Mouse (Mus musculus) left cerebral cortex, postnatal 4 days (tissue): Measurements from ENCODE around the gene Espn. TPM values are rescaled to one million over a fixed set of nuclear protein-coding genes. Genes with fewer than 3 reads are reported as not detected.

ENCODE experiments used
- DNase-seq: peaks from one replicate; pipeline ENCODE4 v3.0.0-alpha.2; 2022
- intact Hi-C: fragments of 180-260 bp; cut with DNase I; formaldehyde crosslinking; loops from one replicate; pipeline ENCODE4 v1.15.1; 2025
- total RNA-seq, 2 experiments: library from RNA; stranded (reverse); gene quantifications; 2 replicates each; pipeline ENCODE4 v1.2.3; 2021

Gene Espn
- total RNA-seq, 2 experiments from 2014 or later = 0.46 TPM; not detected in 1

GRCm38 (mm10) chr4:152128784-152129183 is 23.4 kb downstream of the Espn start:
- intact Hi-C loops = no loop called here
- no peak for DNase-seq

GRCm38 (mm10) chr4:152127884-152128283 is 24.3 kb downstream of the Espn start:
- no peak for DNase-seq
- intact Hi-C loops = no loop called here

- intact Hi-C loops = no loop called here
- no peak for DNase-seq
Observed at GRCm38 (mm10) chr4:152126026-152126920, 25.9 kb downstream of the Espn start.

- intact Hi-C loops = no loop called here
- no peak for DNase-seq
Observed at GRCm38 (mm10) chr4:152125161-152126025, 26.8 kb downstream of the Espn start.

GRCm38 (mm10) chr4:152124361-152124961 is 27.7 kb downstream of the Espn start:
- intact Hi-C loops = no loop called here

GRCm38 (mm10) chr4:152121183-152121505 is 31.0 kb downstream of the Espn start:
- intact Hi-C loops = no loop called here
- no peak for DNase-seq

More at GRCm38 (mm10) chr4:152124361-152124961, 27.7 kb downstream of the Espn start:
- no peak for DNase-seq

GRCm38 (mm10) chr4:152120311-152121182 is 31.6 kb downstream of the Espn start:
- DNase-seq = no peak
- intact Hi-C loops = no loop called here

- intact Hi-C loops = no loop called here
- DNase-seq = peak; percentile 58
Observed at GRCm38 (mm10) chr4:152119396-152120292, 32.5 kb downstream of the Espn start.

GRCm38 (mm10) chr4:152117538-152117937 is 34.6 kb downstream of the Espn start:
- no peak for DNase-seq
- intact Hi-C loops = no loop called here

- intact Hi-C loops = no loop called here
- no peak for DNase-seq
Observed at GRCm38 (mm10) chr4:152115921-152116612, 36.1 kb downstream of the Espn start, which contains the start of gene Tnfrsf25. Gene Tnfrsf25, plus strand, starts transcription at chr4:152115934.

- DNase-seq = no peak
- intact Hi-C loops = no loop called here
Observed at GRCm38 (mm10) chr4:152114080-152114479, 38.1 kb downstream of the Espn start.

GRCm38 (mm10) chr4:152112329-152112728 is 39.8 kb downstream of the Espn start:
- no peak for DNase-seq
- intact Hi-C loops = no loop called here

GRCm38 (mm10) chr4:152110689-152111088 is 41.5 kb downstream of the Espn start:
- intact Hi-C loops = no loop called here
- no peak for DNase-seq

GRCm38 (mm10) chr4:152109509-152109908 is 42.7 kb downstream of the Espn start:
- DNase-seq = no peak

GRCm38 (mm10) chr4:152108673-152109072 is 43.5 kb downstream of the Espn start:
- intact Hi-C loops = no loop called here
- DNase-seq = no peak

More at GRCm38 (mm10) chr4:152109509-152109908, 42.7 kb downstream of the Espn start:
- intact Hi-C loops = no loop called here

GRCm38 (mm10) chr4:152107971-152108509 is 44.1 kb downstream of the Espn start:
- DNase-seq = peak; percentile 80

GRCm38 (mm10) chr4:152107493-152107892 is 44.7 kb downstream of the Espn start:
- intact Hi-C loops = no loop called here
- no peak for DNase-seq

More at GRCm38 (mm10) chr4:152107971-152108509, 44.1 kb downstream of the Espn start:
- intact Hi-C loops = no loop called here

- no peak for DNase-seq
- intact Hi-C loops = no loop called here
Observed at GRCm38 (mm10) chr4:152106746-152107145, 45.4 kb downstream of the Espn start.
